Mouse (Mus musculus) stomach, postnatal 0 days (tissue): ENCODE data around the gene 4833439L19Rik.

ENCODE experiments used
- CTCF ChIP-seq: IDR thresholded peaks from 2 replicates; pipeline ENCODE4 v1.5.1; 2016; ENCODE audit warnings: antibody characterized with exemption, low read depth, mild to moderate bottlenecking, moderate library complexity
- EP300 ChIP-seq: optimal IDR thresholded peaks from 2 replicates; pipeline ENCODE3; 2016; ENCODE audit warnings: antibody characterized with exemption

GRCm38 (mm10) chr13:54569282-54569681 lies 4.0 kb upstream of the 4833439L19Rik start:
- TF ChIP-seq EP300 (no peak), CTCF (no peak)
